Mouse (Mus musculus): ENCODE data around the gene Zfp385c.
A peak's percentile ranks its signal among the peaks of the same experiment; 100 is the strongest.

Zfp385c gene

GRCm38 (mm10) chr11:100626701-100627195, 65.5 kb downstream of the Zfp385c start:
- DNase-seq (ENCODE audit: low read depth, low spot score), result peak; percentile 78

GRCm38 (mm10) chr11:100625754-100626700, 66.2 kb downstream of the Zfp385c start:
- no peak for DNase-seq (ENCODE audit: low read depth, low spot score)

GRCm38 (mm10) chr11:100623867-100624266, 68.4 kb downstream of the Zfp385c start:
- peak; percentile 61 for DNase-seq (ENCODE audit: low read depth, low spot score)

GRCm38 (mm10) chr11:100622714-100623113, 69.5 kb downstream of the Zfp385c start:
- DNase-seq (ENCODE audit: low read depth, low spot score), result peak; percentile 95

- no peak for DNase-seq (ENCODE audit: low read depth, low spot score)
Measured at GRCm38 (mm10) chr11:100619982-100620381, 72.3 kb downstream of the Zfp385c start, which contains the start of gene Dnajc7. Gene Dnajc7 (minus strand): TSS chr11:100620168.

- DNase-seq (ENCODE audit: low read depth, low spot score), result peak; percentile 99
Measured at GRCm38 (mm10) chr11:100619485-100619975, 72.7 kb downstream of the Zfp385c start.

- peak; percentile 89 for DNase-seq (ENCODE audit: low read depth, low spot score)
Measured at GRCm38 (mm10) chr11:100618761-100619484, 73.3 kb downstream of the Zfp385c start, which contains the start of gene Nkiras2. Gene Nkiras2 (plus strand): TSS chr11:100619244.

GRCm38 (mm10) chr11:100617480-100617879, 74.8 kb downstream of the Zfp385c start:
- peak; percentile 39 for DNase-seq (ENCODE audit: low read depth, low spot score)

GRCm38 (mm10) chr11:100616836-100617235, 75.4 kb downstream of the Zfp385c start:
- peak; percentile 85 for DNase-seq (ENCODE audit: low read depth, low spot score)

GRCm38 (mm10) chr11:100616332-100616731, 75.9 kb downstream of the Zfp385c start:
- DNase-seq (ENCODE audit: low read depth, low spot score), result peak; percentile 87

- peak; percentile 61 for DNase-seq (ENCODE audit: low read depth, low spot score)
Measured at GRCm38 (mm10) chr11:100613241-100613640, 79.0 kb downstream of the Zfp385c start.

GRCm38 (mm10) chr11:100611627-100612026, 80.6 kb downstream of the Zfp385c start:
- peak; percentile 53 for DNase-seq (ENCODE audit: low read depth, low spot score)

GRCm38 (mm10) chr11:100609997-100610680, 82.1 kb downstream of the Zfp385c start:
- DNase-seq (ENCODE audit: low read depth, low spot score), result no peak

- DNase-seq (ENCODE audit: low read depth, low spot score), result no peak
Measured at GRCm38 (mm10) chr11:100609355-100609996, 82.8 kb downstream of the Zfp385c start.

- DNase-seq (ENCODE audit: low read depth, low spot score), result no peak
Measured at GRCm38 (mm10) chr11:100608796-100609195, 83.5 kb downstream of the Zfp385c start.

- DNase-seq (ENCODE audit: low read depth, low spot score), result no peak
Measured at GRCm38 (mm10) chr11:100607121-100607520, 85.1 kb downstream of the Zfp385c start.

- DNase-seq (ENCODE audit: low read depth, low spot score), result no peak
Measured at GRCm38 (mm10) chr11:100605451-100605850, 86.8 kb downstream of the Zfp385c start.

- DNase-seq (ENCODE audit: low read depth, low spot score), result no peak
Measured at GRCm38 (mm10) chr11:100604321-100605005, 87.8 kb downstream of the Zfp385c start.

- DNase-seq (ENCODE audit: low read depth, low spot score), result no peak
Measured at GRCm38 (mm10) chr11:100603813-100604212, 88.4 kb downstream of the Zfp385c start.

- no peak for DNase-seq (ENCODE audit: low read depth, low spot score)
Measured at GRCm38 (mm10) chr11:100603155-100603554, 89.1 kb downstream of the Zfp385c start.

Measured in ES-CJ7 (cell line).